Mouse (Mus musculus) spleen, postnatal 10 days (tissue): Measurements from ENCODE around the gene Ugcg.

Experiments used
- DNase-seq, 2 experiments: peaks; one replicate each; pipeline ENCODE4 v3.0.0; 2021 to 2022; ENCODE audit warnings: low spot score in 2 of 2

Gene Ugcg

GRCm38 (mm10) chr4:59189546-59190237 is 635 bp downstream of the Ugcg start:
- peak; percentile 57 to 67 for DNase-seq

GRCm38 (mm10) chr4:59190650-59191424 is 1.8 kb downstream of the Ugcg start:
- DNase-seq: no peak

- DNase-seq: no peak
These were observed 5.9 kb downstream of the Ugcg start for GRCm38 (mm10) chr4:59194731-59195496.

- DNase-seq: peak; percentile 33 to 39
These were observed 7.5 kb downstream of the Ugcg start for GRCm38 (mm10) chr4:59196346-59197077.

GRCm38 (mm10) chr4:59197078-59197424 is 8.0 kb downstream of the Ugcg start:
- DNase-seq: no peak

- DNase-seq: no peak
These were observed 8.4 kb downstream of the Ugcg start for GRCm38 (mm10) chr4:59197462-59197861.

GRCm38 (mm10) chr4:59199341-59199740 is 10.3 kb downstream of the Ugcg start:
- DNase-seq: peak; percentile 47 to 79

GRCm38 (mm10) chr4:59199805-59200204 is 10.7 kb downstream of the Ugcg start:
- no peak for DNase-seq

- no peak for DNase-seq
These were observed 11.6 kb downstream of the Ugcg start for GRCm38 (mm10) chr4:59200636-59201035.

- no peak for DNase-seq
These were observed 15.6 kb downstream of the Ugcg start for GRCm38 (mm10) chr4:59204616-59205015.

GRCm38 (mm10) chr4:59205758-59206340 is 16.8 kb downstream of the Ugcg start:
- DNase-seq: no peak

- DNase-seq: no peak
These were observed 17.5 kb downstream of the Ugcg start for GRCm38 (mm10) chr4:59206600-59206999.

GRCm38 (mm10) chr4:59208607-59209006 is 19.6 kb downstream of the Ugcg start:
- no peak for DNase-seq

- no peak for DNase-seq
These were observed 22.1 kb downstream of the Ugcg start for GRCm38 (mm10) chr4:59211181-59211580.

- DNase-seq: no peak
These were observed 24.8 kb downstream of the Ugcg start for GRCm38 (mm10) chr4:59213833-59214232.

- DNase-seq: no peak
These were observed 25.6 kb downstream of the Ugcg start for GRCm38 (mm10) chr4:59214695-59215094.

- no peak for DNase-seq
These were observed 26.5 kb downstream of the Ugcg start for GRCm38 (mm10) chr4:59215585-59215984.

GRCm38 (mm10) chr4:59217101-59217500 is 28.0 kb downstream of the Ugcg start:
- DNase-seq: no peak

GRCm38 (mm10) chr4:59218154-59218553 is 29.1 kb downstream of the Ugcg start:
- DNase-seq: no peak

GRCm38 (mm10) chr4:59222226-59222625 is 33.2 kb downstream of the Ugcg start:
- no peak for DNase-seq

- no peak for DNase-seq
These were observed 34.1 kb downstream of the Ugcg start for GRCm38 (mm10) chr4:59223055-59223615.
